Mouse (Mus musculus): ENCODE data around the gene Vmn2r86.
"Not testable (repeated sequence)": the region's sequence is repeated elsewhere in the genome, so short reads cannot be mapped to it uniquely, and the experiment has no call there.

Vmn2r86 gene

GRCm38 (mm10) chr10:130455950-130456349 lies at the start of gene Vmn2r86:
Gene Vmn2r86 (minus strand): TSS chr10:130456050.
- not testable (repeated sequence) for DNase-seq (ENCODE audit: low spot score)

GRCm38 (mm10) chr10:130497296-130497695 lies 41.4 kb upstream of the Vmn2r86 start, which contains the start of gene Vmn2r87:
Gene Vmn2r87 (minus strand): TSS chr10:130497396.
- DNase-seq (ENCODE audit: low spot score) = no peak

DNA sequence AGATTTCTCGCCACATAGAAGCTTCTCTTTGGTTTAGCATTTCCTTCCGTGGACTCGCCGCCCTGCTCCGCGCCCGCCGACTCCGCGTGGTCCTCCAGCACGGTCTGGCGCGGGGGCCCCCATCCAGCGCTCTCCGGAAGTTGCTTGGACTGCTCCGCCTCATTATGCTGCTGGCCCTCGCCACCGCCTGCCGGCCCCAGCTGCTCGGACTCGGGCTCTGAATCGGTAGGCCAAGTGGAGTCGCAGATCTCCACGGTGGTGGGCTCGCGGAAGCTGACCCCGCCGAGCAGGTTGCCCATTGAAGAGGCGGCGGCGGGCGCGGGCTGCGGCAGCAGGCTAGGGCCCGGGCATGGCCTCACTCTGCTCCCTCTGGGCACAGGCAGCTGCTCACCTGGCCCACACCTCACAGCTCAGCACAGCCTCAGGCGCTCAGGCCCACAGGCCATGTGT lies 14.5 kb upstream of the Vmn2r86 start:
- DNase-seq (ENCODE audit: low spot score) = peak; percentile 13

DNA sequence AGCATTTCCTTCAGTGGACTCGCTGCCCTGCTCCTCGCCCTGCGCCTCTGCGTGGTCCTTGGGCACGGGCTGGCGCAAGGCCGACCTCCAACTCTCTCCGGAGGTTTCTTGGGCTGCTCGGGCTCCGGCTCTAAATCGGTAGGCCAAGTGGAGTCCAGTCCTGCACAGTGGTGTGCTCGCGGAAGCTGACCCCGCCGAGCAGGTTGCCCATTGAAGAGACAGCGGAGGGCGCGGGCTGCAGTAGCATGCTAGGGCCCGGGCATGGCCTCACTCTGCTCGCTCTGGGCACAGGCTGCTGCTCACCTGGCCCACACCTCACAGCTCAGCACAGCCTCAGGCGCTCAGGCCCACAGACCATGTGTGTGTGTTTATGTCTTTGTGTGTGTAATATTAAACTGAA lies 11.1 kb downstream of the Vmn2r86 start:
- DNase-seq (ENCODE audit: low spot score) = no peak

DNA sequence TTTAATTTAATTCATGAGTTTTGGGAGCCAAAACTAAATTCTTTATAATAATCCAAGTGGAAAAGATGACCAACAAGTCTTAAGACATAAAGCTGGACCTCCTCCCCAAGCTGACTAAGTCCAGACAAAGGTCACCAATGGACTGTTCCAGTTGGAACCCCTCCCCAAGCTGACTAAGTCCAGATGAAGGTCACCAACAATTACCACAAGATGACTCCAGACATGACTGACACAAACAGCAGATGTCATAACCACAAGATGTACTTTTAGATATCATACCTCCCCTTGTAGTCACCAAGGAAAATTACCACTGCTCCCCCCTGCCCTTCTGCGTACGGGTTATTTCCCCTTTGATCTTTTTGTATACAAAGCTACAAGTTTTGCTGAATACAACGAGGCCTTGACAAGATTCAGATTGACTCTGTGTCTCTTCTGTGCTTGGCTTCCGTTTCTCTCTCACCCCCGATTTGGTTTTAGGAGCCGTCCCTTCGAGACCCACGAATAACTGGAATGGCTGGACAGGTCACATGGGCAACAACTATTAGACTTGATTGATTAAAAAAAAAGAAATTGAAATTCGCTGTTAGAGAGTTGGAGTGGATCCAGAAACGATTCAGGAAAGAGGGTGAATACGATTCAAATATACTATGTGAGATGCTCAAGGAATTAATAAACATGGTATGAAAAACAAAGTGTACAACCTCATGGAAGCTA lies 21.5 kb downstream of the Vmn2r86 start:
- DNase-seq (ENCODE audit: low spot score) = not testable (repeated sequence)

- not testable (repeated sequence) for DNase-seq (ENCODE audit: low spot score)
Measured at GRCm38 (mm10) chr10:130429603-130430002, 26.2 kb downstream of the Vmn2r86 start, which contains the start of gene Vmn2r85. Gene Vmn2r85 (minus strand): TSS chr10:130429703.

GRCm38 (mm10) chr10:130422368-130422767 lies 33.5 kb downstream of the Vmn2r86 start:
- DNase-seq (ENCODE audit: low spot score) = not testable (repeated sequence)

- no peak for DNase-seq (ENCODE audit: low spot score)
Measured at GRCm38 (mm10) chr10:130420401-130420800, 35.4 kb downstream of the Vmn2r86 start.

GRCm38 (mm10) chr10:130419954-130420353 lies 35.9 kb downstream of the Vmn2r86 start:
- DNase-seq (ENCODE audit: low spot score) = not testable (repeated sequence)

GRCm38 (mm10) chr10:130416352-130416751 lies 39.5 kb downstream of the Vmn2r86 start:
- not testable (repeated sequence) for DNase-seq (ENCODE audit: low spot score)

- DNase-seq (ENCODE audit: low spot score) = not testable (repeated sequence)
Measured at GRCm38 (mm10) chr10:130412167-130412698, 43.6 kb downstream of the Vmn2r86 start.

GRCm38 (mm10) chr10:130394232-130394631 lies 61.6 kb downstream of the Vmn2r86 start, which contains the start of gene Vmn2r84:
Gene Vmn2r84 (minus strand): TSS chr10:130394332.
- DNase-seq (ENCODE audit: low spot score) = no peak

All from ovary, adult 18-20 months (tissue).